Mouse (Mus musculus): Measurements from ENCODE around the gene Mrps11.

The Mrps11 gene

GRCm38 (mm10) chr7:78782639-78783581, at the start of gene Mrps11, which contains the start of gene Mrpl46:
Gene Mrps11 (plus strand): TSS chr7:78783119.
Gene Mrpl46 (minus strand): TSS chr7:78783531.
- peak; percentile 85 for DNase-seq (ENCODE audit: low spot score)

GRCm38 (mm10) chr7:78737196-78737595, 45.7 kb upstream of the Mrps11 start:
- DNase-seq (ENCODE audit: low spot score): no peak

GRCm38 (mm10) chr7:78737614-78738210, 45.2 kb upstream of the Mrps11 start, which contains the start of gene Ntrk3:
Gene Ntrk3 (minus strand): TSS chr7:78738012.
- DNase-seq (ENCODE audit: low spot score): no peak

- no peak for DNase-seq (ENCODE audit: low spot score)
Observed at GRCm38 (mm10) chr7:78739351-78740000, 43.4 kb upstream of the Mrps11 start.

- DNase-seq (ENCODE audit: low spot score): no peak
Observed at GRCm38 (mm10) chr7:78743731-78744385, 39.1 kb upstream of the Mrps11 start.

- DNase-seq (ENCODE audit: low spot score): no peak
Observed at GRCm38 (mm10) chr7:78752961-78753360, 30.0 kb upstream of the Mrps11 start.

GRCm38 (mm10) chr7:78753752-78754457, 29.0 kb upstream of the Mrps11 start:
- no peak for DNase-seq (ENCODE audit: low spot score)

GRCm38 (mm10) chr7:78754458-78755000, 28.4 kb upstream of the Mrps11 start:
- DNase-seq (ENCODE audit: low spot score): no peak

- DNase-seq (ENCODE audit: low spot score): no peak
Observed at GRCm38 (mm10) chr7:78763801-78764200, 19.1 kb upstream of the Mrps11 start.

GRCm38 (mm10) chr7:78765215-78765631, 17.7 kb upstream of the Mrps11 start:
- DNase-seq (ENCODE audit: low spot score): no peak

GRCm38 (mm10) chr7:78766019-78766683, 16.8 kb upstream of the Mrps11 start:
- DNase-seq (ENCODE audit: low spot score): peak; percentile 56

GRCm38 (mm10) chr7:78767929-78768531, 14.9 kb upstream of the Mrps11 start:
- no peak for DNase-seq (ENCODE audit: low spot score)

GRCm38 (mm10) chr7:78769075-78769652, 13.8 kb upstream of the Mrps11 start:
- DNase-seq (ENCODE audit: low spot score): no peak

- DNase-seq (ENCODE audit: low spot score): no peak
Observed at GRCm38 (mm10) chr7:78770936-78771335, 12.0 kb upstream of the Mrps11 start.

- DNase-seq (ENCODE audit: low spot score): no peak
Observed at GRCm38 (mm10) chr7:78778741-78779140, 4.2 kb upstream of the Mrps11 start.

GRCm38 (mm10) chr7:78785906-78786305, 3.0 kb downstream of the Mrps11 start:
- no peak for DNase-seq (ENCODE audit: low spot score)

- no peak for DNase-seq (ENCODE audit: low spot score)
Observed at GRCm38 (mm10) chr7:78787793-78788380, 5.0 kb downstream of the Mrps11 start.

GRCm38 (mm10) chr7:78791359-78792222, 8.7 kb downstream of the Mrps11 start:
- peak; percentile 20 for DNase-seq (ENCODE audit: low spot score)

All from urinary bladder, postnatal 25 days (tissue).